Mouse (Mus musculus) thymus, adult 2 months (tissue): Measurements from ENCODE around the gene Pan3.

Experiments
- CTCF ChIP-seq: fragments of 200-500 bp; IDR thresholded peaks from 2 replicates; pipeline ENCODE4 v1.5.1; 2012; ENCODE audit warnings: mild to moderate bottlenecking, control low read depth, low read length, moderate library complexity, borderline replicate concordance; ENCODE audit not compliant: control insufficient read depth, poor library complexity, insufficient read depth; ENCODE audit errors: extremely low read depth
- POLR2A ChIP-seq: fragments of 200-500 bp; IDR thresholded peaks from 2 replicates; pipeline ENCODE4 v1.6.1; 2012; ENCODE audit warnings: mild to moderate bottlenecking, low read length, control low read depth, moderate library complexity; ENCODE audit not compliant: control insufficient read depth, poor library complexity, insufficient read depth; ENCODE audit errors: extremely low read depth

- TF ChIP-seq POLR2A (no peak), CTCF (no peak)
Observed at GRCm38 (mm10) chr5:147479341-147479740, 49.4 kb downstream of the Pan3 start.
